Mouse (Mus musculus): ENCODE data around the gene Scd1.

The Scd1 gene

GRCm38 (mm10) chr19:44365733-44366132, 41.9 kb downstream of the Scd1 start:
- no peak for DNase-seq (ENCODE audit: low read depth, low spot score)

DNA sequence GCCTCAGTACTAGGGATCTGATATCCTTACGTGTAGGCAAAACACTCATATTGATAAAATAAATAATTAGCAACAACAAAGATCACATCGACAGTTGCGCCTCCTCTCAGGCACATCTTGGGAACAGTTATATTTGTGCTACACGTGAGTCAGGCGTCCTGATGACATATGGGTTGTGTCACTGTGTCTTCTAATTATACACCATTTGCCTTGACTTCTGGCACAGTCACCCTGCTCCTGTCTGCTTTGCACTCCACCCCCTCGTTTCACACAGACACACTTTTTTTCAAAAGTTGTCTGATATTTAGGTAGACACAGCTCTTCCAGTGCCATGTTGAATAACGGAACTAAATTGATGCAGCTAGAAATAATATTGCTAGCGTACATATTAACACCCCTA, 43.6 kb downstream of the Scd1 start:
- DNase-seq (ENCODE audit: low read depth, low spot score), result no peak

- peak; percentile 93 for DNase-seq (ENCODE audit: low read depth, low spot score)
These were observed 44.1 kb downstream of the Scd1 start for GRCm38 (mm10) chr19:44363529-44363928.

- DNase-seq (ENCODE audit: low read depth, low spot score), result no peak
These were observed 49.0 kb downstream of the Scd1 start for GRCm38 (mm10) chr19:44358700-44359099.

DNA sequence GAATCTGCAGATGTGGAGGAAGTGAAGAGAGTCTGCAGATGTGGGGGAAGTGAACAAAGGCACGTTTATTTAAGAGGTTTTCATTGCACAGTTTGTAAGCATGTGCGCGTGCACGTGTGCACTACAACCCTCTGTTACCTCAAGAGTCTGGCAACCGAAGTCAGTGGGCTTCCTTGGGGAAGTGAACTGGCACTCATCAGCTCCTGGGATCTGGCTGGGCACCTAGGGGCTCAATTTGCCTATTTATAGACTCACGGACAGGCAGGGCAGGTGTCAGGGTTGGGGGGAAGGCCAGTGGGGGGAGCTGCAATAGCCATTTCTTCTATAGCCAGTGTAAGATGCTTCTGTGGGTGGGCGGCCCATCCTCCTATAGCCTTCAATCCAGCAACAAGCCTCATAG, 55.9 kb downstream of the Scd1 start:
- DNase-seq (ENCODE audit: low read depth, low spot score), result no peak

DNA sequence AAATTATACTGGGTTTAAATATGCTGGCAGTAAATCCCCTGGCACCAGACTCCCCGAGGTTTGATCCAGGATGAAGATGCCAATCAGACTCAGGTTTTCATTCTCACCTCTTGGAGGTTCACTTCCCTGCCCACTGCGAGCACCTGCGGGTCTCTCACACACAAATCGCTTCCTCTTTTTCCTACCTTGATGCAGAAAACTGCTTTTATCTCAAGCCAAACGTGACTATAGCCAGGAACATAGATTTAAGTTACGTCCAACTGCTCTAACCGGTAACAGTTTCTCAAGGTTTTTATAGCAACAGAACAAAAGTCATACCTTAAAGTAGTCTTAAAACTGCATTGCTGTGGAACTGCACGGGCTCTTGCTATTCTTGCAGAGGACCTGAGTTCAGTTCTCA, 58.0 kb downstream of the Scd1 start:
- no peak for DNase-seq (ENCODE audit: low read depth, low spot score)
